Mouse (Mus musculus) liver, adult 2 months (tissue): ENCODE data around the gene Slc22a8. TPM values are rescaled to one million over a fixed set of nuclear protein-coding genes. Genes with fewer than 3 reads are reported as not detected.

Source experiments
- DNase-seq: peaks from one replicate; pipeline ENCODE4 v3.0.0-alpha.2; 2011; ENCODE audit warnings: low read depth, low spot score; ENCODE audit errors: extremely low read depth
- H3K27ac ChIP-seq: fragments of 200-500 bp; replicated peaks from 2 replicates; pipeline ENCODE4 v1.5.1; 2012; ENCODE audit warnings: low read depth, mild to moderate bottlenecking, control low read depth, inconsistent platforms, low read length; ENCODE audit not compliant: insufficient read depth
- H3K27me3 ChIP-seq: fragments of 200-500 bp; 2 replicates; pipeline ENCODE4 v1.6.1; 2012; ENCODE audit warnings: mild to moderate bottlenecking, moderate library complexity, low read length, inconsistent platforms; ENCODE audit not compliant: control insufficient read depth, insufficient read depth
- H3K36me3 ChIP-seq: fragments of 200-500 bp; 2 replicates; pipeline ENCODE4 v1.6.1; 2012; ENCODE audit warnings: low read length, inconsistent platforms; ENCODE audit not compliant: control insufficient read depth, insufficient read depth
- H3K4me1 ChIP-seq: fragments of 200-500 bp; 2 replicates; pipeline ENCODE4 v1.6.1; 2011; ENCODE audit warnings: low read length; ENCODE audit not compliant: control insufficient read depth, insufficient read depth
- H3K4me3 ChIP-seq: fragments of 200-500 bp; 2 replicates; pipeline ENCODE4 v1.5.1; 2011; ENCODE audit warnings: low read depth, mild to moderate bottlenecking, control low read depth, low read length, moderate library complexity; ENCODE audit not compliant: insufficient read depth
- H3K79me2 ChIP-seq: fragments of 200-500 bp; 2 replicates; pipeline ENCODE4 v1.6.1; 2012; ENCODE audit warnings: inconsistent platforms, mild to moderate bottlenecking, low read length, moderate library complexity; ENCODE audit not compliant: control insufficient read depth, insufficient read depth
- H3K9ac ChIP-seq: fragments of 200-500 bp; 2 replicates; pipeline ENCODE4 v1.6.1; 2012; ENCODE audit warnings: low read depth, mild to moderate bottlenecking, control low read depth, inconsistent platforms, low read length
- CTCF ChIP-seq: fragments of 200-500 bp; IDR thresholded peaks from 2 replicates; pipeline ENCODE4 v1.5.1; 2011; ENCODE audit warnings: low read depth, low read length, control low read depth
- POLR2A ChIP-seq: fragments of 200-500 bp; IDR thresholded peaks from 2 replicates; pipeline ENCODE4 v1.6.1; 2011; ENCODE audit warnings: low read length, control low read depth; ENCODE audit not compliant: insufficient read depth; ENCODE audit errors: extremely low read depth
- WGBS: fragments of 180-500 bp; shearing (Covaris S2); methylation state at CpG from one replicate; pipeline ENCODE4 v1.1.7; 2018; 5-methylcytosine and 5-hydroxymethylcytosine counted together
- polyA plus RNA-seq: library from polyadenylated mRNA; depleted of rRNA; stranded (reverse); fragments of >200 nt; gene quantifications from 2 replicates; pipeline ENCODE4 v1.2.3, GENCODE M21; 2012; rRNA removed
- total RNA-seq: library from RNA; depleted of rRNA; stranded (reverse); fragments of >200 nt; gene quantifications from 2 replicates; pipeline ENCODE4 v1.2.3, GENCODE M21; 2014; rRNA removed

Slc22a8 gene
- total and polyA plus RNA-seq, 2 experiments: 0.02 TPM; not detected in 1

- Histone ChIP-seq H3K27me3 (no peaks in the 10 kb centered on the region), H3K9ac (no peak overlapping the region), H3K4me1 (peaks cover 17% of the 10 kb centered on the region), H3K79me2 (no peaks in the 10 kb centered on the region), H3K36me3 (no peaks in the 10 kb centered on the region), H3K27ac (no peak overlapping the region), H3K4me3 (no peak overlapping the region)
- TF ChIP-seq CTCF (no peak), POLR2A (no peak)
- 32% methylated on average over 1 of the region's 1 CpGs for WGBS
- peak; percentile 16 for DNase-seq
Observed at GRCm38 (mm10) chr19:8632029-8632428, 41.0 kb downstream of the Slc22a8 start.

GRCm38 (mm10) chr19:8642086-8642485 is 51.0 kb downstream of the Slc22a8 start:
- no peak for TF ChIP-seq CTCF
- TF ChIP-seq POLR2A: no peak
- Histone ChIP-seq H3K27me3 (no peaks in the 10 kb centered on the region), H3K79me2 (no peaks in the 10 kb centered on the region), H3K27ac (no peak overlapping the region), H3K36me3 (no peaks in the 10 kb centered on the region), H3K4me1 (no peaks in the 10 kb centered on the region), H3K4me3 (no peak overlapping the region), H3K9ac (no peak overlapping the region)
- no peak for DNase-seq
- 53% methylated on average over 5 of the region's 5 CpGs for whole genome bisulfite sequencing

- no peak for TF ChIP-seq CTCF
- no peak for TF ChIP-seq POLR2A
- WGBS: 83% methylated on average over 2 of the region's 2 CpGs
Observed at GRCm38 (mm10) chr19:8646393-8646792, 55.3 kb downstream of the Slc22a8 start.

GRCm38 (mm10) chr19:8655833-8656232 is 64.8 kb downstream of the Slc22a8 start:
- Histone ChIP-seq H3K9ac (no peak overlapping the region), H3K4me3 (no peak overlapping the region), H3K79me2 (no peaks in the 10 kb centered on the region), H3K27me3 (no peaks in the 10 kb centered on the region), H3K27ac (no peak overlapping the region), H3K4me1 (no peaks in the 10 kb centered on the region), H3K36me3 (no peaks in the 10 kb centered on the region)
- TF ChIP-seq POLR2A (no peak), CTCF (no peak)
- no peak for DNase-seq

More at GRCm38 (mm10) chr19:8646393-8646792, 55.3 kb downstream of the Slc22a8 start:
- H3K36me3 ChIP-seq: no peaks in the 10 kb centered on the region
- no peak overlapping the region for H3K4me3 ChIP-seq
- no peaks in the 10 kb centered on the region for H3K27me3 ChIP-seq
- no peak overlapping the region for H3K9ac ChIP-seq
- no peaks in the 10 kb centered on the region for H3K4me1 ChIP-seq
- H3K27ac ChIP-seq: no peak overlapping the region
- no peak for DNase-seq
- no peaks in the 10 kb centered on the region for H3K79me2 ChIP-seq

- Histone ChIP-seq H3K9ac (no peak overlapping the region), H3K27me3 (no peaks in the 10 kb centered on the region), H3K4me3 (no peak overlapping the region), H3K4me1 (no peaks in the 10 kb centered on the region), H3K36me3 (no peaks in the 10 kb centered on the region), H3K27ac (no peak overlapping the region), H3K79me2 (no peaks in the 10 kb centered on the region)
- TF ChIP-seq CTCF (no peak), POLR2A (no peak)
- 95% methylated on average over 4 of the region's 4 CpGs for WGBS
- no peak for DNase-seq
Observed at GRCm38 (mm10) chr19:8656341-8656740, 65.3 kb downstream of the Slc22a8 start.

Other genes starting within 250 kb of the Slc22a8 start
- 235 and 248 TPM in 2 replicates for gene Slc22a30, start 186.1 kb upstream of the Slc22a8 start, total RNA-seq
- gene Slc22a30, start 186.1 kb upstream of the Slc22a8 start, polyA plus RNA-seq: 104 and 111 TPM in 2 replicates
- not detected in 2 replicates for gene Slc22a6, start 26.8 kb downstream of the Slc22a8 start, total RNA-seq
- 0.02 TPM in 1 of 2 replicates, not detected in the other for gene Slc22a6, start 26.8 kb downstream of the Slc22a8 start, polyA plus RNA-seq
- 0.07 and 0.46 TPM in 2 replicates for gene Chrm1, start 72.5 kb downstream of the Slc22a8 start, total RNA-seq
- gene Chrm1, start 72.5 kb downstream of the Slc22a8 start, polyA plus RNA-seq: 0.36 and 0.50 TPM in 2 replicates
- gene Slc3a2, start 132.1 kb downstream of the Slc22a8 start, total RNA-seq: 30.2 and 37.6 TPM in 2 replicates
- gene Slc3a2, start 132.1 kb downstream of the Slc22a8 start, polyA plus RNA-seq: 62.9 and 71.6 TPM in 2 replicates
- 12.5 and 16.6 TPM in 2 replicates for gene Wdr74, start 144.6 kb downstream of the Slc22a8 start, total RNA-seq
- 23.8 and 28.9 TPM in 2 replicates for gene Wdr74, start 144.6 kb downstream of the Slc22a8 start, polyA plus RNA-seq
- gene 1700092M07Rik, start 149.5 kb downstream of the Slc22a8 start, total RNA-seq: 0.83 TPM in 1 of 2 replicates, not detected in the other
- gene 1700092M07Rik, start 149.5 kb downstream of the Slc22a8 start, polyA plus RNA-seq: not detected in 2 replicates
- gene Stx5a, start 150.2 kb downstream of the Slc22a8 start, total RNA-seq: 43.5 and 46.8 TPM in 2 replicates
- gene Stx5a, start 150.2 kb downstream of the Slc22a8 start, polyA plus RNA-seq: 42.0 and 62.1 TPM in 2 replicates
- 16.2 and 22.3 TPM in 2 replicates for gene Nxf1, start 165.8 kb downstream of the Slc22a8 start, total RNA-seq
- gene Nxf1, start 165.8 kb downstream of the Slc22a8 start, polyA plus RNA-seq: 27.3 and 43.1 TPM in 2 replicates
- gene Tmem223, start 179.7 kb downstream of the Slc22a8 start, total RNA-seq: 50.3 and 66.9 TPM in 2 replicates
- gene Tmem223, start 179.7 kb downstream of the Slc22a8 start, polyA plus RNA-seq: 93.1 and 122 TPM in 2 replicates
- 28.4 and 29.8 TPM in 2 replicates for gene Tmem179b, start 183.2 kb downstream of the Slc22a8 start, total RNA-seq
- gene Tmem179b, start 183.2 kb downstream of the Slc22a8 start, polyA plus RNA-seq: 68.8 and 85.1 TPM in 2 replicates
- gene Taf6l, start 195.2 kb downstream of the Slc22a8 start, total RNA-seq: 4.7 and 5.2 TPM in 2 replicates
- 5.1 and 5.3 TPM in 2 replicates for gene Taf6l, start 195.2 kb downstream of the Slc22a8 start, polyA plus RNA-seq
- 25.2 and 26.6 TPM in 2 replicates for gene Polr2g, start 207.3 kb downstream of the Slc22a8 start, total RNA-seq
- gene Polr2g, start 207.3 kb downstream of the Slc22a8 start, polyA plus RNA-seq: 12.9 and 13.2 TPM in 2 replicates
- 0.20 and 0.37 TPM in 2 replicates for gene Zbtb3, start 211.3 kb downstream of the Slc22a8 start, total RNA-seq
- 0.31 and 0.43 TPM in 2 replicates for gene Zbtb3, start 211.3 kb downstream of the Slc22a8 start, polyA plus RNA-seq
- gene Ttc9c, start 228.1 kb downstream of the Slc22a8 start, total RNA-seq: 15.6 and 18.5 TPM in 2 replicates
- 8.1 and 8.3 TPM in 2 replicates for gene Ttc9c, start 228.1 kb downstream of the Slc22a8 start, polyA plus RNA-seq
- 19.5 and 19.6 TPM in 2 replicates for gene Hnrnpul2, start 228.8 kb downstream of the Slc22a8 start, total RNA-seq
- 11.2 and 11.6 TPM in 2 replicates for gene Hnrnpul2, start 228.8 kb downstream of the Slc22a8 start, polyA plus RNA-seq
- gene AC129217.1, start 238.5 kb downstream of the Slc22a8 start, total RNA-seq: 6.1 and 8.2 TPM in 2 replicates
- gene AC129217.1, start 238.5 kb downstream of the Slc22a8 start, polyA plus RNA-seq: 1.7 TPM in 1 of 2 replicates, not detected in the other
- gene Bscl2, start 246.2 kb downstream of the Slc22a8 start, total RNA-seq: 27.7 and 30.5 TPM in 2 replicates
- gene Bscl2, start 246.2 kb downstream of the Slc22a8 start, polyA plus RNA-seq: 131 and 137 TPM in 2 replicates
- gene Gng3, start 247.9 kb downstream of the Slc22a8 start, total RNA-seq: not detected in 2 replicates
- gene Gng3, start 247.9 kb downstream of the Slc22a8 start, polyA plus RNA-seq: 0.05 TPM in 1 of 2 replicates, not detected in the other